Mouse (Mus musculus): ENCODE measurements at regions not wholly inside any gene's neighbourhood (a gene's known extent, or its start where the extent isn't known, plus 50 kb on each side); places are given as distances from the start of the nearest gene placed in this dataset.

- no peaks in the 10 kb centered on the region for H3K9me3 ChIP-seq (replicated peaks; ENCODE audit: control insufficient read depth, low read length)
- WGBS = 86% methylated on average over 5 of the region's 5 CpGs
- H3K27me3 ChIP-seq (ENCODE audit: control insufficient read depth, insufficient read depth, low read length) = no peaks in the 10 kb centered on the region
- no peak overlapping the region for H3K9ac ChIP-seq (replicated peaks; ENCODE audit: low read length)
- no peak overlapping the region for H3K4me3 ChIP-seq (ENCODE audit: low read depth, low read length)
- H3K4me2 ChIP-seq (ENCODE audit: low read depth, low read length) = no peak overlapping the region
- ATAC-seq (replicated peaks; ENCODE audit: insufficient number of reproducible peaks, low FRiP score, low TSS enrichment, low read depth) (no peak), DNase-seq (ENCODE audit: low spot score) (no peak)
- H3K36me3 ChIP-seq (replicated peaks; ENCODE audit: control insufficient read depth, insufficient read depth, low read depth, low read length) = no peaks in the 10 kb centered on the region
- no peaks in the 10 kb centered on the region for H3K4me1 ChIP-seq (ENCODE audit: control insufficient read depth, insufficient read depth, low read length)
- no peak overlapping the region for H3K27ac ChIP-seq (replicated peaks; ENCODE audit: low read depth, low read length)
Observed at GRCm38 (mm10) chr7:69573730-69574129, 792.8 kb downstream of the Nr2f2 start.

GRCm38 (mm10) chr7:69572626-69573394 lies 793.7 kb downstream of the Nr2f2 start:
- 78% methylated on average over 7 of the region's 7 CpGs for WGBS
- H3K9me3 ChIP-seq (replicated peaks; ENCODE audit: control insufficient read depth, low read length) = no peaks in the 10 kb centered on the region
- no peak for DNase-seq (ENCODE audit: low spot score)
- no peaks in the 10 kb centered on the region for H3K27me3 ChIP-seq (ENCODE audit: control insufficient read depth, insufficient read depth, low read length)
- ATAC-seq (replicated peaks; ENCODE audit: insufficient number of reproducible peaks, low FRiP score, low TSS enrichment, low read depth) = no peak
- no peaks in the 10 kb centered on the region for H3K36me3 ChIP-seq (replicated peaks; ENCODE audit: control insufficient read depth, insufficient read depth, low read depth, low read length)
- H3K4me1 ChIP-seq (ENCODE audit: control insufficient read depth, insufficient read depth, low read length) = no peaks in the 10 kb centered on the region
- H3K9ac ChIP-seq (replicated peaks; ENCODE audit: low read length) = no peak overlapping the region
- H3K27ac ChIP-seq (replicated peaks; ENCODE audit: low read depth, low read length) = no peak overlapping the region
- H3K4me3 ChIP-seq (ENCODE audit: low read depth, low read length) = no peak overlapping the region
- H3K4me2 ChIP-seq (ENCODE audit: low read depth, low read length) = no peak overlapping the region

- no peak for ATAC-seq (replicated peaks; ENCODE audit: insufficient number of reproducible peaks, low FRiP score, low TSS enrichment, low read depth)
- 82% methylated on average over 4 of the region's 4 CpGs for WGBS
- Histone ChIP-seq H3K4me3 (ENCODE audit: low read depth, low read length) (no peak overlapping the region), H3K27ac (replicated peaks; ENCODE audit: low read depth, low read length) (no peak overlapping the region), H3K4me1 (ENCODE audit: control insufficient read depth, insufficient read depth, low read length) (no peaks in the 10 kb centered on the region), H3K36me3 (replicated peaks; ENCODE audit: control insufficient read depth, insufficient read depth, low read depth, low read length) (no peaks in the 10 kb centered on the region), H3K27me3 (ENCODE audit: control insufficient read depth, insufficient read depth, low read length) (no peaks in the 10 kb centered on the region), H3K9ac (replicated peaks; ENCODE audit: low read length) (no peak overlapping the region), H3K9me3 (replicated peaks; ENCODE audit: control insufficient read depth, low read length) (no peaks in the 10 kb centered on the region), H3K4me2 (ENCODE audit: low read depth, low read length) (no peak overlapping the region)
- no peak for DNase-seq (ENCODE audit: low spot score)
Observed at GRCm38 (mm10) chr7:69566949-69567348, 799.6 kb downstream of the Nr2f2 start.

GRCm38 (mm10) chr7:69564432-69564831 lies 802.1 kb downstream of the Nr2f2 start:
- WGBS = 91% methylated on average over 2 of the region's 2 CpGs
- ATAC-seq (replicated peaks; ENCODE audit: insufficient number of reproducible peaks, low FRiP score, low TSS enrichment, low read depth) (no peak), DNase-seq (ENCODE audit: low spot score) (no peak)
- Histone ChIP-seq H3K4me1 (ENCODE audit: control insufficient read depth, insufficient read depth, low read length) (no peaks in the 10 kb centered on the region), H3K9ac (replicated peaks; ENCODE audit: low read length) (no peak overlapping the region), H3K36me3 (replicated peaks; ENCODE audit: control insufficient read depth, insufficient read depth, low read depth, low read length) (no peaks in the 10 kb centered on the region), H3K4me3 (ENCODE audit: low read depth, low read length) (no peak overlapping the region), H3K27me3 (ENCODE audit: control insufficient read depth, insufficient read depth, low read length) (no peaks in the 10 kb centered on the region), H3K4me2 (ENCODE audit: low read depth, low read length) (no peak overlapping the region), H3K27ac (replicated peaks; ENCODE audit: low read depth, low read length) (no peak overlapping the region), H3K9me3 (replicated peaks; ENCODE audit: control insufficient read depth, low read length) (no peaks in the 10 kb centered on the region)

- ATAC-seq (replicated peaks; ENCODE audit: insufficient number of reproducible peaks, low FRiP score, low TSS enrichment, low read depth) (no peak), DNase-seq (ENCODE audit: low spot score) (peak; percentile 39)
- H3K4me3 ChIP-seq (ENCODE audit: low read depth, low read length) = no peak overlapping the region
- no peaks in the 10 kb centered on the region for H3K27me3 ChIP-seq (ENCODE audit: control insufficient read depth, insufficient read depth, low read length)
- no peak overlapping the region for H3K9ac ChIP-seq (replicated peaks; ENCODE audit: low read length)
- H3K36me3 ChIP-seq (replicated peaks; ENCODE audit: control insufficient read depth, insufficient read depth, low read depth, low read length) = no peaks in the 10 kb centered on the region
- no peak overlapping the region for H3K27ac ChIP-seq (replicated peaks; ENCODE audit: low read depth, low read length)
- 55% methylated on average over 8 of the region's 8 CpGs for WGBS
- H3K4me1 ChIP-seq (ENCODE audit: control insufficient read depth, insufficient read depth, low read length) = no peaks in the 10 kb centered on the region
- H3K9me3 ChIP-seq (replicated peaks; ENCODE audit: control insufficient read depth, low read length) = no peaks in the 10 kb centered on the region
- H3K4me2 ChIP-seq (ENCODE audit: low read depth, low read length) = no peak overlapping the region
Observed at GRCm38 (mm10) chr7:69554776-69555175, 805.7 kb upstream of the Arrdc4 start.

- DNase-seq (ENCODE audit: low spot score) (no peak), ATAC-seq (replicated peaks; ENCODE audit: insufficient number of reproducible peaks, low FRiP score, low TSS enrichment, low read depth) (no peak)
- Histone ChIP-seq H3K9me3 (replicated peaks; ENCODE audit: control insufficient read depth, low read length) (no peaks in the 10 kb centered on the region), H3K27ac (replicated peaks; ENCODE audit: low read depth, low read length) (no peak overlapping the region), H3K4me1 (ENCODE audit: control insufficient read depth, insufficient read depth, low read length) (no peaks in the 10 kb centered on the region), H3K4me2 (ENCODE audit: low read depth, low read length) (no peak overlapping the region), H3K4me3 (ENCODE audit: low read depth, low read length) (no peak overlapping the region), H3K27me3 (ENCODE audit: control insufficient read depth, insufficient read depth, low read length) (no peaks in the 10 kb centered on the region), H3K9ac (replicated peaks; ENCODE audit: low read length) (no peak overlapping the region), H3K36me3 (replicated peaks; ENCODE audit: control insufficient read depth, insufficient read depth, low read depth, low read length) (no peaks in the 10 kb centered on the region)
- 84% methylated on average over 6 of the region's 6 CpGs for WGBS
Observed at GRCm38 (mm10) chr7:69553981-69554380, 804.9 kb upstream of the Arrdc4 start.

GRCm38 (mm10) chr7:69536072-69536471 lies 787.0 kb upstream of the Arrdc4 start:
- 84% methylated on average over 1 of the region's 1 CpGs for WGBS
- no peak overlapping the region for H3K4me2 ChIP-seq (ENCODE audit: low read depth, low read length)

DNA sequence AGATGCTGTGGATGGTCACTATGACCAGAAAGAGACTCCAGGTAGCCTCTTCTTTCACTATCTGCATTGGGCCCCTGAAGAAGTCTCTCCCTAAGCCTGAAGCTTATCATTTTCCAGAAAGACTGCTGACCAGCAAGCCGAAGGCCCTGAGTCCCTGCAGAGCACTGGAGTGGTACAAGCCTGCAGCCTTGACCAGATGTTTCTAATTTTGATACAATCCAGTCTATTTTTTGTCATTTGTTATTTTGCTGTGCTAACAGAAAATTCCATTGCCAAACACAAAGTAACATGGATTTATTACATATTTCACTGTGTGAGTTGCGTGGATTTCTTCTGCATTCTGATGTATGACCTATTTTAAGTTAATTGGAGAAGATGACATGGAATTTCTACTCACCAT lies 764.9 kb upstream of the Arrdc4 start:
- ATAC-seq (replicated peaks; ENCODE audit: insufficient number of reproducible peaks, low FRiP score, low TSS enrichment, low read depth) = no peak
- no peaks in the 10 kb centered on the region for H3K27me3 ChIP-seq (ENCODE audit: control insufficient read depth, insufficient read depth, low read length)
- H3K9me3 ChIP-seq (replicated peaks; ENCODE audit: control insufficient read depth, low read length) = no peaks in the 10 kb centered on the region
- no peak overlapping the region for H3K9ac ChIP-seq (replicated peaks; ENCODE audit: low read length)
- DNase-seq (ENCODE audit: low spot score) = peak; percentile 37
- no peak overlapping the region for H3K4me2 ChIP-seq (ENCODE audit: low read depth, low read length)
- H3K36me3 ChIP-seq (replicated peaks; ENCODE audit: control insufficient read depth, insufficient read depth, low read depth, low read length) = no peaks in the 10 kb centered on the region
- no peaks in the 10 kb centered on the region for H3K4me1 ChIP-seq (ENCODE audit: control insufficient read depth, insufficient read depth, low read length)
- H3K4me3 ChIP-seq (ENCODE audit: low read depth, low read length) = no peak overlapping the region
- 50% methylated on average over 2 of the region's 2 CpGs for WGBS
- H3K27ac ChIP-seq (replicated peaks; ENCODE audit: low read depth, low read length) = no peak overlapping the region

More at GRCm38 (mm10) chr7:69536072-69536471, 787.0 kb upstream of the Arrdc4 start:
- DNase-seq (ENCODE audit: low spot score) (no peak), ATAC-seq (replicated peaks; ENCODE audit: insufficient number of reproducible peaks, low FRiP score, low TSS enrichment, low read depth) (no peak)
- Histone ChIP-seq H3K9me3 (replicated peaks; ENCODE audit: control insufficient read depth, low read length) (no peaks in the 10 kb centered on the region), H3K36me3 (replicated peaks; ENCODE audit: control insufficient read depth, insufficient read depth, low read depth, low read length) (no peaks in the 10 kb centered on the region), H3K27me3 (ENCODE audit: control insufficient read depth, insufficient read depth, low read length) (no peaks in the 10 kb centered on the region), H3K4me3 (ENCODE audit: low read depth, low read length) (no peak overlapping the region), H3K27ac (replicated peaks; ENCODE audit: low read depth, low read length) (no peak overlapping the region), H3K4me1 (ENCODE audit: control insufficient read depth, insufficient read depth, low read length) (no peaks in the 10 kb centered on the region), H3K9ac (replicated peaks; ENCODE audit: low read length) (no peak overlapping the region)

Data from embryonic facial prominence, embryonic 11.5 days (tissue).